Mouse (Mus musculus): Measurements from ENCODE around the gene Mical3. TPM values are rescaled to one million over a fixed set of nuclear protein-coding genes. Genes with fewer than 3 reads are reported as not detected.

Mical3 gene
- total RNA-seq, 2 experiments from 2014 or later = 75.0 to 80.8 TPM

DNA sequence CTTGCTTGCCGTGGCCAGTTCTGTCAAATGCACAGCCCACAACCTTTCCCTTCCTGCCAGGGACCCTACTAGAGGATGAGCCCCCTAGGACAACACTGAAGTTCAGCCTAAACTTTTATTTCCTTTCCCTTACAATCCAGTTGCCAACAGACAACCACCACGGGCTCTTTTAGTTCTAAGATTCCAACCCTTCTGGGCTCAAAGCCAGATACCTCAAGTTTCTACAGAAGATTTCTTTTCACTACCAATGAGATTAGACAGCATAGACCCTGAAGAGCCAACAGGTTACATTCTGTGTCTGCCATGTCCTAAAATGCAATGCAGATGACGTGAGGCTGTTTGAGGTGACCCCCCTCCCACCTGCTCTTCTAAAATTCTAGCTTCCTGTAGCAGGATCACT is 75.3 kb downstream of the Mical3 start:
- DNase-seq (ENCODE audit: low spot score in 2 of 2) = no peak

DNA sequence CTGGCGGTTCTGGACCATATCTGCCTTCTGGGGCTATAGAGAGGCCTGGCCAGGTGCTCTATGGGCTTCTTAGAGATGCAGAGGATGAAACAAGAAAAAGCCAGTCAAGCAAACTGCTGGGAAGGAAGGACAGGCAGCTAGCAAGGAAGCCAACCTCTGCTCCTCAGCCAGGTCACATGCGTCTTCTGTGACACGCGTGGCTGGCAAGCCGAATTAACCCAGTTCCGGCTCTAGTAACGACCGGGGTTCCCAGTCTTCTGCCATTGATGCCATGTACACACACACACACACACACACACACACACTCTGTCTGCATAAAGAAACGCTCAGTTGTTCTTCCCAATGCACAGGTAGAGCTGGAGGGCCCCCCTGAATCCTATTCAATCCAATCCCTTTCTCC is 75.9 kb downstream of the Mical3 start:
- no peak for DNase-seq (ENCODE audit: low spot score in 2 of 2)

DNA sequence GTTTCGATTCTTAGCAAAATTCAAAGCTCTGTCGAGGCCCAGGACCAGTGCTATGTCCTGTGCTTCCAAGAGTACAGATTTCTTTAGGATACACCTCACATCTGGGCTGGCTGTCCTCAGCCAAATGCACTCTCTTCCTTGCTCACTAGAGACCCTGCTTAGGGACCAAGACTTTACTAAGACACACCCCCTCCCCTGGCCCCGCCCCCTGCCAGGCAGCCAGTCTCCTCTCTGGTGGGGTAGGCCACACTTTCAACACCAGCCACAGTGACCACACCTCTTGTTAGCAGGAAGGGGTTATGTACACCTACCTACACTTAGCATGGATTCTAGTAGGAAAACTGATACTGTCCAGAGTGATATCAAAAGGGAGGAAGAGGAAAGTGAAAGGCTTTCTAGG is 76.5 kb downstream of the Mical3 start:
- DNase-seq (ENCODE audit: low spot score in 2 of 2) = no peak

DNA sequence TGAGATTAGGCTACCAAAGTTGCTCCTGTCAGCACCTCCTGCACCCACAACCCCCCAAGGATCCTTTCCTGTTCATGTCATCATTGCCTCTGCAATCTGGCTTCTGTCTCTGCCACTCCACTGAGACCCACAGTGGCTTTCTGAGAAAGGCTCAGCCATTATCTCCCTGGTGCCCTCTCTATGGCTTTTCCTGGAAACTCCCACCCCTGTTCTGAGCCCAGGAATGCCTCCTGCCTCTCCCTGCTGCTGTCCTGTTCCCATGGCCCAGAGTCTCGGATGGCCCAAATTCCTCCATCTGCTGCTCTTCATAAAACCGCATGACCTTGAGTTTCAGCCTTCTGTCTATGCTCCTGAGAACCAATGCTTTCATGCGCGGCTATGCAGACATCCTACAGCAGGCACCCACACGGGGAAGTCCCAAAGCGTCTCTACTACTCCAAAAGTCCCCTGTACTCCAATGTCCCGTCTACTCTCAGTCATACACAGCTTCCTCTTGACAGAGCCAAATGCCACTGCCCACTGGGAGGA is 77.2 kb downstream of the Mical3 start:
- no peak for DNase-seq (ENCODE audit: low spot score in 2 of 2)

DNA sequence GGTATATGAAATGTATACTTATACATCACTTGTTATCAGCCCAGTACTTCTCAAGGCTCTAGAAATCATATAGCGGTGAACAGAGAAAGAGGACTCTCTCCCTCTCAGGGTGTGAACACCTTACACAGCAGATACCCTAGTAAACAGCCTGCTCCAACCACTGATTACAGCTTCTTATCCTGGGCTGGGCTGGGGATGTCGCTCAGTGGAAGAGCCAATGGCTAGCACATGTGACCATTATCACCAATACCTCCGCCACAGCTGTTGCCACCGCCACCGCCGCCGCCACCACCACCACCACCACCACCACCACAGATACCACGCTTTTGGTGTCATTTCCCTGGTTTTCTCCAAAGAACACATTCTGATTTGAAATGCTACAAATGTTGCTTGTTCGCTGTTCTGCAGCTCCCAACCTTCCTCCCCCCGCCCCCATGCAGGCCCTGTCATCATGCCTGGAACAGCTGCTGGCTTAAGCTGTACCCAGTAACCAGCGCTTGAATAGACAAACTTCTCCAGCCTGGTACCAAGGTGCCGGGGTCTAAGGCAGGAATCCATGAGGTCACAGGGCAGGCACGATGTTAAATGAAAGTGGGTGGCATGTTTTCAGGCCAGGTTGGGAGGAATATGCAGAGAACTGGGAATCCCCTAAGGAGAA is 78.7 kb downstream of the Mical3 start:
- peak in 1 of 2 experiments; percentile 49 for DNase-seq (ENCODE audit: low spot score in 2 of 2)

DNA sequence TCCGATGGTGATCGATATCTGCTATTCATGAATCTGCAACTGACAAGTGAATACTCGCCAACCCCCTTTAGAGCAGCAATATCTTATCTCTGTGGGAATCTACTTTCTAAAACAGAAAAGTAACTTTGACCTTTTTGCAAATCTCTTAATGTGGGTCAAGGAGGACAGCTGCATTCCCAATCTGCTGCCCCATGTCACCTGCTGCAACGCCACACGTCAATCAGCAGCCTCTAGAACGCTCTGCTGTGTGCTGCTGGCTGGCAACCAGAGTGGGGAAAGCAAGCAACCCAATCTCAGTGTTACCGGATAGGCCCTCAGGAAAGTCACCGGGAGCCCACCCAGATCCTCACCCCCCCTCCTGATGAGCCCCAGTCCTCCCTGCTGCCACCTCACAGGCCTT is 79.4 kb downstream of the Mical3 start:
- DNase-seq (ENCODE audit: low spot score in 2 of 2) = no peak

DNA sequence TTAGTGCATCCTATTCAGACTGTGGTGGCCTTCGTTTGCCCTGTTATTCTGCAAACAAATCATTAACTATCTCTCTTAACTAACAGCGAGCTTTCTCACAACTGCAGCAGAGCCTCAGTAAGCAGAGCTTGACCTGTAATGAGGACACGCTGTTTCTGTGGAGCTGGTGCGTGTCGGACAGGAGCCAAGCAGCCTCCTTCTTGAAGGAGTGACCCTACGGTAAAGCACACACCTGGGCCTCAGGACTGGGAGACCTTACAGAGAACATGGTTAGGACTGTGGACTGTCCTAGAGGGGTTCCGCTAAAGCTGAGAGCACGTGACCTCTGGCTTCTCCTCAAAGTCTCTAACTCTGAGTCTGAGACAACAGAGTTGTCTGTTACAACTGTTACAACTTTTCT is 82.1 kb downstream of the Mical3 start:
- DNase-seq (ENCODE audit: low spot score in 2 of 2) = no peak

DNA sequence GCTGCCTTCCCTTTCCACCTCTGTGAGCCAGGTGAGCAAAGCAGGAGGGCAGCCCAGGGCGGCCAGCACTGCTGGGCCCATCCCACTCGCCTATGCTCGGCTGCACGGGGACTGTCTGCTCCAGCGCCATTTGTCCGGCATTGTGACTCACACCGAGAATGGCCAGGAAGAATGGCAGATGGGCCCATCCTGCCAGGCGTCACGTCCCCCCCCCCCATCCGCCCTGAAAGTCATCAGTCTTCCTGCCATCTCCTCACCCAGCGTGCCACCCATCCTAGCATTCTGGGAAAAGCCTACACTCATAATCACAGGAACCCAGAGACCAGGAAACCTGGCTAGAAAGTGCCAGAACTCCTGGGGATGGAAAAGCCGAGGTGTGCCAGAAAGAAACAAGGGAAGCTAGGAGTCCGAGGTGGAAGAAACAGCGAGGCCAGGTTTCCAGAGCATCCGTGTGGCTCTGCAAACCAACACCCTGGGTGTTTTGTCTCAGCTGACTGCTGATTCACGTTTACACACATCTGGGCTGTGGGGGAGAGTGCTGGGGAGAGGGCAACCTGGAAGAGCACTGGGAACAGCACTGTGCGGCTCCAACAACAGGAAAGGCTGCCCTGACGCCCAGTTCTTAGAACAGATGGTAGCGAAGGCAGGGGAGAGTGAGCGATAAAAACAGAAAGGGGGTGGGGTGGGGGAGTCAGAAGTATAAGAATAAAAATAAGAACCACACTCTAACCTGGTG is 85.3 kb downstream of the Mical3 start:
- no peak for DNase-seq (ENCODE audit: low spot score in 2 of 2)

DNA sequence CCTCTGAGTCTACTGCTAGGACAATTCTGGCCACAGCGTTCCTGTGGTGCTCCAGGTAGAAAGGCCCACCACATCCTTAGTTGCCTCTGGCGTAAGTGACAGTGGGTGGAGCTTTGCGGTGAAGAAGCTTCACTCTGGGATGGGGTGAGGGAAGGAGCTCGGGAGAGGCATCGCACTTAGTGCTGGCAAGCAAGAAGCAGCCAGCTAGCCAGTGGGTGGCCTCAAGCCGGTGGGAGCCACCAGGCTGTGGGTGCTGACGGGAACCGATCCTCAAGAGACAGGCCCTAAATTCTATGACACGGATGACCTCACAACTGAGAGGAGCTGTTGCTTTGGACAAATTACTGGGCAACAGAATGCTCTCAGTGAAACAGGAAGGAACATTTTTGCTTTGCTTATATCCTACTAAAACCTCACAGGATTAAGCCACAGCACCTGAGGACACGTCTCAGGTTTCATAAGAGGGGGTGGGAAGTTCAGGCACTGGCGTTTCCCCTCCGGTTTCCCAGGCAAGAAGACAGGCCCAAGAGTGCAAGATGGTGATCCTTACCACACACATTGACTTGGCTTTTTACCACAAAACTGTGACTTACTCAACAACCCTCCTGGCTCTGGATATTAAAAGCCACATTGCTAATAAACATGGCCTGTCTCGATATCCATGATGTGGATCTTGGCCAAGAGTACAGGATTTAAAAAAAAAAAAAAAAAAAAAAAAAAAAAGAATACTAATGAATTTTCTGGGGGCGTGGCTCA is 87.2 kb downstream of the Mical3 start:
- no peak for DNase-seq (ENCODE audit: low spot score in 2 of 2)

DNA sequence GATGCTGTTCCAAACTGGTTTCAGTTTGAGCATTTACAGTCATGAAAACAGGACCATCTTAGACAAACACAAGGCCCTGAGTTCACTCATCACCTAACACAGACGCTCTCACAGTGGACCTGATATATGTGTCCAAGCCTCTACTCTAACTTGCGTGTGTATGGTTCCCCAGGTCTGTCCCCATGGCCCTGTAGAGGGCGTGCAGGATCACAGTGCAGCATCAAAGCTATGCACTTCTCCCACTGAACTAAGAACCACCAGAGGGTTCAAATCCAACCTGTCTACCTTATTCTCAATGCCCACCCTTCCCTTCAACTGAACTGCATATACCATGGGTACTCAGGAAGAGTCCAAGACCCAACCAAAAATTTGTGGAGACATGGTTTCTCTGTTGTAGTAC is 91.1 kb downstream of the Mical3 start:
- DNase-seq (ENCODE audit: low spot score in 2 of 2) = no peak

DNA sequence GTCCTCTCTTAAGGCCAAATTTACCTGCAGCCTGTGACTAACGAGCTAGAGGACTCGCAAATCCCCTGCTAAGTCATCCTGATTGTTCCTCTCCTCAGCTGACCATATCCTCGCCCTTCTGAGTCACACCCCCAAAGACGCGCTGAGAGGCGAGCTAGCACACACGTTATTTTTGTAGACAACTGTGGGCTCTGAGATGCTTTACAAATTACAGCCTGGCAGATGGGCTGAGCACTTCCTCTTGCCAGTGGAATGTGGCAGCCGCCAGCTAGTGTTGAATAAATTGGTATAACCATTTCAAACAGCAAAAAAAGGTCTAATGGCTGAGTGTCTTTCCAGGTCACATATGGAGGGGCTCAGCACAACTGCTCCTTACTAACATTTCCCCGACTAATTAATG is 91.5 kb downstream of the Mical3 start:
- DNase-seq (ENCODE audit: low spot score in 2 of 2) = peak; percentile 48 to 78

DNA sequence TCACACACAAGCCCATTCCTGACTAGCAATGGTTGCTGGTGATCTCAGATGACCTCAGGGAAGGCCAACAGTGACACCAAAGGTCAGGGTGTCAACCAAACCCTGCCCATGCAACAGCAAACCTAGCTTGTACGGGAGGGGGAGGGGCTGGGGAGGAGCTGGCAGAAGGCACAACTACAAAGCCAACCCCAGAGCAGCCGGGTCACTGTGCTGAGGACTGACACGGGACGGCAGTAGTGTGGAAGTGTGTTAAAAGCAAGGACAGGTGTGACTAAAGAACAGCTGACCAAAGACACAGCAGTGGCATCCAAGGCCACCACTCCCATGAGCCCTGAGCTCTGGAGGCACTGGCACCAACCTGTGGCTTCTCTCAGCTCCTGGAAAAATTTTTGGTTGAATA is 93.7 kb downstream of the Mical3 start:
- DNase-seq (ENCODE audit: low spot score in 2 of 2) = no peak

DNA sequence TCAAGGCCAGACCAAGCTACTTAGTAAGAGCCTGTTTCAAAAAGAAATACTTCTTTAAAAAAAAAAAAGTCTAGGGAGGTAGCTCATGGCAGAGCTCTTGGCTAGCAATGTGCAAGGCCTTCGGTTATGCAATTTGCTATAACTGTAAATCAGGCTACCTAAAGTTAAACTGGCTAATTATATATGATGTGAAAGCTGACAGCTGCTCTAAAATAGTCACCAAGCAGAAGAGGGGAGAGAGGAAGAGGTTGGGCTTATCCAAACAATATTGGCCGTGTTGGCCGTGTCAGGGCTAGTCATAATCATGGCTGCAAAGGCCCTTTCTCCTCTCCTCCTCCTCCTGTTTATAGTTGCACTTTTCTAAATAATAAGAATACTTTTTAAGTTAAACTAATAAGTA is 94.9 kb downstream of the Mical3 start:
- DNase-seq (ENCODE audit: low spot score in 2 of 2) = no peak

DNA sequence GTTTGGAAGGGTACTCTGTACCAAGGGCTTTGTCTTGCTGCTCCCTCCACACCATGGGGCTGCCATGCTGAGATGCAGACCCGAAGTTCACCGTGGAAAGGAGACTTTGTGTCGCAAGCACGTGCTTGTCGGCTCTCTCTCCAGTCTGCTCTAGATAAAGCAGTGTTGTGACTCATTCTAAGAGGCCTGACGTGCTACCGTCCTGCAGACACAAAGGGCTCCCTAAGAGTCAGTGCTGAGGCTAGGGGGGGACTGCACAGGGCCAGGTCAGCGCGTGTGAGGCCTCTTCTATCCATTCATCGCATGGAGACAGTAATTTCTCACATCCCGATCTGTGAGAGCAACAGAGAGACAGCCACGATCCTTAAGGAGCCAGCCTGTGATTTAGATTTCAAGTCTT is 95.5 kb downstream of the Mical3 start:
- DNase-seq (ENCODE audit: low spot score in 2 of 2) = no peak

DNA sequence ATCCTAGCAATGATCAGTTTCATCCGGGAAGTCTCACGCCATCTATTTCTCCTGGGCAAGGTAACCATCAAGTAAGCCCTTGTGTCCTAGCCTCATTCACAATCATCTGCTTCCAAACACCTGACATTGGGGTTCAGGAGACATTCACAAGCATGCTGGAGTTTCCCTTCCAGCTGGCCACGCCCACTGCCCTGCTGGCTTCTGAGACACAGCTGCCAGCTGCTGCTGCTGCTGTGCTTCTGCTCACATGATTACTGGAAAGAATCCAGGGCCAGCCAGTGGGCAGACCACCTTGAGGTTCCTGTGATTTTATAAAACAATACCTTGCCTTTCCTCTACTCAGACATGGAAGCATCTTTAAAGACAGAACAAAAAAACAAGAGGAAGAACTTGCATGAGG is 97.5 kb downstream of the Mical3 start:
- no peak for DNase-seq (ENCODE audit: low spot score in 2 of 2)

DNA sequence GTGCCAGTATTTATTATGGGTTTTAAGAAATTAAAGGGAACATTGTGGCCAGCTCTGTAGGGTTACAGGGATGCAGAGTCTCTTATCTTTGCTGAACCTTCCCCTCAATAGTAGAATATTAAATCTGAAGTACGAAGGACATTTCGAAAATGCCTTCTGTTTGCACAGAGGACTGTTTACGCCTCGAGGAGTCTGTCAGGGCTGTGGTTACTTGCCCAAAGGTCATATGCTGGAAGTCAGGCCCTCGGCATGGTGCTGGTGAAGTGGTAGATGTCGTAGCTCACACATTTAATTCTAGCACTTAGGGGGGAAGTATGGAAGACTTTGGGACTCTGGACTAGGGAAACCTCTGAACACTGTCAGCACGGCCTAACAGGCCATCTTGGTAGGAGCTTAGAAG is 99.4 kb downstream of the Mical3 start:
- no peak for DNase-seq (ENCODE audit: low spot score in 2 of 2)

DNA sequence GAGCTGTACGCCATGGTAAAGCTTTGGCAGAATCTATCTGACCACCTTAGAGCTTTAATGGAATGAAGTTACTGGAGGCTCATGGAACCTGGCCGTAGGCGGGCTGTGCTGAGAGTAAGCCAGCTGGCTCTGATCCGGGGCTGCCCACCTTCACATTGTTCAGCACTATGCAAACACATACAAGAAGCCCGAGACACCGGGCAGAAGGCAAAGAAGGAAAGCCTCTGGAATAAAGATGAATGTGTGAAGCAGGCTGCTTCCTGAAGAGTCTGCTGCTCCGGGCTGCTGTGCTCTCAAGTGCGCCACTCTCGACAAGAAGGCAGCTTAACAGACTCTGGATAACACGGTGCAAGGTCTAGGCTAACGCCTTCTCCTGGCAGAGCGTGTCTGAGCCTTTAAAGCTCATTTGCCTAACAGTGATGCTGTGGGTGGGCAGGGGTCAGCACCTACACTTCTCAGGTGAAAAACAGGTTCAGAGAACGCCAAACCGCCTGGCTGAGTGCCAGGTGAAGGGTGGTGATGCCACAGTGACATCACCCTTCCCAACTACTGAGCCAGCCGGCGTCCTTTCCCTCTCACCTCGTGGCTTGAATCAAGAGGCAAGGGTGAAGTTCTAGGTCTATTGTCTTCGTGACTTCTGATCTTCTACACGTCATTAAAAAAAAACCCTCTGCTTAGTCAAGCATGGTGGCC is 100.8 kb downstream of the Mical3 start:
- DNase-seq (ENCODE audit: low spot score in 2 of 2) = peak; percentile 33 to 49

DNA sequence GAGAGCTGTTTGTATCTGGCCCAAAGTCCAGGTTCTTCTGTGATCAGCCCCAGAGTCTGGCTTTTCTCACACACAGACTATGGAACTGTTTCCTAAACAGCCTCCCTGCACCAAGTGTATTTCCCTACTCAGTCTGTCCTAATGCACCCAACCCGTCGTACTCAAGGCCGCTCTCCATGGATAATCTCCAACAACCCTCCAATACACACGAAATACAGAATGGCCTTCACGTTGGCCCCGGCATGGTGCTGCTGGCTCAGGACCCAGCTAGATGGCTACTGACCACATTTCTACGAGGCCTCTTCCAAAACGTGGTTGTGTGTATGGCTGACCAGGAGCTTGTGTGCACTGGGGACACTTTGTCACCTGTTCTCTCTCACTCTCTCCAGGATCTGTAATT is 102.3 kb downstream of the Mical3 start:
- DNase-seq (ENCODE audit: low spot score in 2 of 2) = no peak

DNA sequence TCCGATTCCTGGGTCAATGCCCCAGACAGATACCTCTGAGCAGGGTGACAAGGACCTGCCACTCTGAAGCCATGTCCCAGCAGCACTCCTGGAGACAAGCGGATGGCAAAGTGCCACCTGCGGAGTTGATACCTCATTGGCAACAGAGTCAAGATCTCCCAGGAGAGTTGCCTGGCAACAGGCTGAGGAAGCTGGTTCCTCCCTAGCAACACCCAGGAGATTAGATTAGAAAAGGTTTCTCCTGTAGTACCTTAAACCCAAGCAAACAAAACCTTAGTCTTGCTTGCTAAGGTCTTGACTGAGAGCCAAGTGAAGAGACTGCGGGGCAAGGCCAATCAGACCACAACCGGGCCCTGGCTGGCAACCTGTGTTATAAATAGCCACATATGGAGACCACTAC is 103.5 kb downstream of the Mical3 start:
- peak; percentile 28 to 43 for DNase-seq (ENCODE audit: low spot score in 2 of 2)

DNA sequence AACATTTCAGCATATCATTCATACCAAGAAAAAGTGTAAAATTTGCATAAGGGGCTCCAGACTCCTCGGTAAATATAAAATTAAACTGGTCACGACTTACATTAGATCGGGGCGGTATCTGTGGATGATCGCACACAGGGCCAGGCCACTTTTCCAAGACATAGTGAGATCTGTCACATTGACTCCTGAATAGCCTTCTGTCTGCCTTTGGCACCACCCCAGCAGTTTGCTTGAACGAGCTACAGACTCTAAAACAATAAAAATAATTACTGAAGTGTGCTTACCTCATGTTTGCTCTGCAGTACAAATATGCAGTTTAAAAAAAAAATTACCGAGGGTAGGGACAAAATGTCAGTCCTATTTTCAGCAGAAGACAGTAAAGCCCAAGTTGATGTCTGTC is 103.9 kb downstream of the Mical3 start:
- no peak for DNase-seq (ENCODE audit: low spot score in 2 of 2)

DNA sequence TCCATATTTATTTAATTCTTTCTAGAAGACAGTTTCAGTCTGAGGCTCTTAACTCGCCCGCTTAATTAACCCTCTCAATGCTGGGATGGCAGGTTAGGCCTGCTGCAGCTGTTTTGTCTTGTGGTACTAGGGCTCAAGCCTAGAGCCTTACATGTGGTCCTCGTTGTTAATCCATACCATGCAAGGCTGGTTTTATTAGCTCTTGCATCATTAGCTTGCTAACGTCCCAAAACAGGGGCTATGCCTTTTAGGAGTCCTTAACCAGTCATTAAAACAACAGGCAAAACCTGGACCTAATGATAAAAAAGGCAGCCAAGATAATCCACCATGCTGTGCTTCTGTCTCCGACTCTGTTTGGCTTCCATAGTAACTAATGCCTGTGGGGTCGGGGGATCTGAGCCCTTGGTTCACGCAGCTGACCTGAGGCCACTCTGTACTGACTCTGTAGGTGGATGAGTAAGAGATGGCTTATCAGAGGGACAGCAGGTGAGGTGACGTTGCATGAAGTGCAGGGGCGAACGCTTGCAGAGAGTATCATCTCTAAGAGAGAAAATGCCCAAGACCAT is 104.7 kb downstream of the Mical3 start:
- no peak for DNase-seq (ENCODE audit: low spot score in 2 of 2)
